Mouse (Mus musculus) G1E (cell line): ENCODE results near the gene Mfng.

Experiments used
- CTCF ChIP-seq: IDR thresholded peaks from 2 replicates; pipeline ENCODE4 v1.5.1; 2012; ENCODE audit warnings: low read depth, low read length, inconsistent platforms, mixed read lengths
- GATA1 ChIP-seq: IDR thresholded peaks from 2 replicates; pipeline ENCODE4 v1.6.1; 2012; ENCODE audit warnings: borderline replicate concordance, low read length, inconsistent platforms, mixed read lengths
- POLR2AphosphoS5 ChIP-seq: IDR thresholded peaks from 2 replicates; pipeline ENCODE4 v1.6.1; 2012; ENCODE audit warnings: low read depth, low read length, inconsistent platforms; ENCODE audit not compliant: insufficient replicate concordance

GRCm38 (mm10) chr15:78789721-78790323 is 16.5 kb upstream of the Mfng start:
- TF ChIP-seq CTCF (no peak), POLR2AphosphoS5 (no peak), GATA1 (no peak)
